Mouse (Mus musculus): ENCODE results near the gene Brms1. TPM values are rescaled to one million over a fixed set of nuclear protein-coding genes. Genes with fewer than 3 reads are reported as not detected.
"Not testable (repeated sequence)": the region's sequence is repeated elsewhere in the genome, so short reads cannot be mapped to it uniquely, and the experiment has no call there.

Brms1 gene
- 66.1 and 68.4 TPM in 2 replicates for polyA plus RNA-seq (2014; fragmentation: Nextera tagmentation; extraction: Ambion mirVana)

DNA sequence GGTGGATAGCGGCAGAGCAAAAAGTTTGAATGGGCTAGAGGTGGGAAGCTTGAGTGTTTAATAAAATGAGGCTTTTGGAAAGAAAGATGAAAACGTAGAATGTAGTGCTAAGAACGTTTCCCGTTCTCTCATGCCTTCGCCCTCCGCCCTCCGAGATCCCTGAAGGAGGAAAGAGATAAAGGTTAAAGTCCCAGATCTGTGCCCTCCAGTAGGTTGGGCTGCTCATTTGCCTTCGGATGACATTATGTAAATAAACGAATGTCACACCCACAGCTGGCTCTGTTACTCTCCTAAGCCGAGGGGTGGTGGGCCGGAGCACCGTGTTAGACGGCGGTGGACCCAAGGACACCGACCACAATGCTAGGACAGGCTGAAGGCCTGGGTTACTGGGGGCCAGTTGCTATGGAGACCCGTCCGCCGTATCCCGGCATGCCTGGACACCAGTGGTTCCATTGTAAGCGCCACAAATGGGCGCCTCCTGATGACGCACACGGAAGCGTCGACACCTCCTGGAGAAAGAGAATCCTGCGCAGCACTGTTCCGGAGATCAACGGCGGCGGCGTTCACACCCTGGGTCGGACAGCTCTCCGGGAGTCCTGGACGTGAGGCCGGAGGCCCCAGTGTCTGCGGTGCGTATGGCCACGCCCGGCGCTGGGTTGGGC, at the start of gene Brms1:
Gene Brms1, plus strand, starts transcription at position 493 of the 662 bp plus-strand sequence.
- Histone ChIP-seq H3K4me2 (peak within 1 kb of the TSS; percentile 99), H3K4me3 (ENCODE audit: low read depth, low read length) (peak within 1 kb of the TSS; percentile 92), H3K9me3 (ENCODE audit: control insufficient read depth, low read length) (no peaks in the 10 kb centered on the region), H3K4me1 (ENCODE audit: control insufficient read depth, insufficient read depth, low read length) (peaks cover 26% of the 10 kb centered on the region), H3K27ac (ENCODE audit: low read depth, low read length) (peak within 1 kb of the TSS; percentile 59; the same call in 1 of the 2 replicates), H3K9ac (ENCODE audit: low read length) (peak within 1 kb of the TSS; percentile 85), H3K27me3 (ENCODE audit: control insufficient read depth, insufficient read depth, low read length) (no peaks in the 10 kb centered on the region), H3K36me3 (ENCODE audit: control insufficient read depth, insufficient read depth, low read length) (no peaks in the 10 kb centered on the region)
- peak; percentile 99 for DNase-seq (ENCODE audit: low spot score, missing footprints)
- peak; percentile 80 for ATAC-seq (ENCODE audit: low FRiP score)
- whole genome bisulfite sequencing, result 9% methylated on average over 40 of the region's 40 CpGs

DNA sequence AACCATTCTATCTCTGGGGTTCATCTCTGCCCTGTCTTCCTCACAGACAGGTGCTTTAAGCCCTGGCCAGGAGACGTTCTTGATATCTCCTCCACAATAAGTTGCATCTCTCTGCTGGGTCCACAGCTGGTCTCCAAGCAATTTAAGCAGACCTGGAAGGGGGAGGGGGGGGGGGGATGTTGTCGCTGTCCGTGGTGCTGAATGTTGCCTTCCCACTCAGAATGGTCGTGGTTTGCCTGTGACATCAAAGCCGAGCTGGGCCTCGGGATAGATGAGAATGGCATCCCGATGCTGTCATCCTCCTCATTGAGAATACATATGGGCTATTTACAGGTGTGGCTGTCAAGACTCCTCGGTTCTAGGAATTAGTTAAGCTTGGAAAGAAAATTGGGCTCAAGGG, 48.8 kb upstream of the Brms1 start:
- H3K4me3 ChIP-seq (ENCODE audit: low read depth, low read length), result no peak overlapping the region
- H3K9me3 ChIP-seq (ENCODE audit: control insufficient read depth, low read length), result no peaks in the 10 kb centered on the region
- H3K36me3 ChIP-seq (ENCODE audit: control insufficient read depth, insufficient read depth, low read length), result no peaks in the 10 kb centered on the region
- H3K4me2 ChIP-seq, result no peak overlapping the region
- no peak overlapping the region for H3K9ac ChIP-seq (ENCODE audit: low read length)
- H3K27me3 ChIP-seq (ENCODE audit: control insufficient read depth, insufficient read depth, low read length), result peaks cover 40% of the 10 kb centered on the region
- WGBS, result 22% methylated on average over 8 of the region's 8 CpGs
- H3K27ac ChIP-seq (ENCODE audit: low read depth, low read length), result no peak overlapping the region
- peak; percentile 88 for DNase-seq (ENCODE audit: low spot score, missing footprints)
- ATAC-seq (ENCODE audit: low FRiP score), result no peak
- H3K4me1 ChIP-seq (ENCODE audit: control insufficient read depth, insufficient read depth, low read length), result peaks cover 6% of the 10 kb centered on the region

DNA sequence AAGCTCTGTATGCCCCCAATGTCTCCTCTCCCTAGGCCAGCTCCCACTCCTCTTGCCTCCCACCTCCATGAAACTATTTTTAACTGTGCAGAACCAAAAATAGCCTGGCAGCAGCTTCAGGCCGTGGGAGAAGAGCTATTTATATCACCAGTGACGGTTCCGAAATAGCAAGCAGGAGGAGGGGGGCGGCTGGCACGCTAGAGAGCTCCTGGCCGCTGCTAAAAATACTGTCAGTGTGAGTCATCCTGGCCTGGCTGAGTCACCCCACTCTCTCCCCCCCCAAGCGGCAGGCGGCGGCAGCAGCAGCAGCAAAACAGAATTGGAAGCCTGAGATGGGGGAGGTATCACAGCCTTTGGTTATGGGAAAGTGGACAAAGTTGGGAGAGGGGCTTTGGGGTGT, 48.2 kb upstream of the Brms1 start:
- DNase-seq (ENCODE audit: low spot score, missing footprints), result no peak
- Histone ChIP-seq H3K36me3 (ENCODE audit: control insufficient read depth, insufficient read depth, low read length) (no peaks in the 10 kb centered on the region), H3K9me3 (ENCODE audit: control insufficient read depth, low read length) (no peaks in the 10 kb centered on the region), H3K4me1 (ENCODE audit: control insufficient read depth, insufficient read depth, low read length) (peaks cover 6% of the 10 kb centered on the region), H3K4me3 (ENCODE audit: low read depth, low read length) (no peak overlapping the region), H3K4me2 (no peak overlapping the region), H3K27me3 (ENCODE audit: control insufficient read depth, insufficient read depth, low read length) (peaks cover 40% of the 10 kb centered on the region), H3K9ac (ENCODE audit: low read length) (no peak overlapping the region), H3K27ac (ENCODE audit: low read depth, low read length) (no peak overlapping the region)
- no peak for ATAC-seq (ENCODE audit: low FRiP score)
- WGBS, result 4% methylated on average over 9 of the region's 9 CpGs

DNA sequence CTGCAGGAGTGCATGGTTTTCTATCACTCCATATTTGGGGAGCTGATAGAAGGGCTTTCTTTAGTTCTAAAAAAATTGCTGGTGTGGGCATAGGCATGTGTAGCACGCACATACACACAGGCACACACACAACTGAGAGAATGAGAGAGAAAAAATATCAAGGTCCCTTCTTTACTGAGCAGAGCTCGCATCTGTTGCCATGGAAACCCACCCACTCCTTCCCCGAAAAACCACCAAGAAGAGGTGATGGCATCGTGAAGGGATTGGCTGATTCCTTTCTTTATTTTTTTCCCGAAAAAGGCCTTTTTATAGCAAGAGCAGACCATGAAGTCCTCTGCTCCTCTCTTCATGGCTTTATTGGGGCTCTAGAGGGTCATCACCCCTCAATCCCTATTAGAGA, 47.1 kb upstream of the Brms1 start:
- H3K9ac ChIP-seq (ENCODE audit: low read length), result no peak overlapping the region
- 62% methylated on average over 5 of the region's 5 CpGs for WGBS
- no peaks in the 10 kb centered on the region for H3K36me3 ChIP-seq (ENCODE audit: control insufficient read depth, insufficient read depth, low read length)
- H3K4me2 ChIP-seq, result no peak overlapping the region
- peaks cover 6% of the 10 kb centered on the region for H3K4me1 ChIP-seq (ENCODE audit: control insufficient read depth, insufficient read depth, low read length)
- H3K27ac ChIP-seq (ENCODE audit: low read depth, low read length), result no peak overlapping the region
- no peak for DNase-seq (ENCODE audit: low spot score, missing footprints)
- peaks cover 37% of the 10 kb centered on the region for H3K27me3 ChIP-seq (ENCODE audit: control insufficient read depth, insufficient read depth, low read length)
- H3K9me3 ChIP-seq (ENCODE audit: control insufficient read depth, low read length), result no peaks in the 10 kb centered on the region
- ATAC-seq (ENCODE audit: low FRiP score), result no peak
- no peak overlapping the region for H3K4me3 ChIP-seq (ENCODE audit: low read depth, low read length)

DNA sequence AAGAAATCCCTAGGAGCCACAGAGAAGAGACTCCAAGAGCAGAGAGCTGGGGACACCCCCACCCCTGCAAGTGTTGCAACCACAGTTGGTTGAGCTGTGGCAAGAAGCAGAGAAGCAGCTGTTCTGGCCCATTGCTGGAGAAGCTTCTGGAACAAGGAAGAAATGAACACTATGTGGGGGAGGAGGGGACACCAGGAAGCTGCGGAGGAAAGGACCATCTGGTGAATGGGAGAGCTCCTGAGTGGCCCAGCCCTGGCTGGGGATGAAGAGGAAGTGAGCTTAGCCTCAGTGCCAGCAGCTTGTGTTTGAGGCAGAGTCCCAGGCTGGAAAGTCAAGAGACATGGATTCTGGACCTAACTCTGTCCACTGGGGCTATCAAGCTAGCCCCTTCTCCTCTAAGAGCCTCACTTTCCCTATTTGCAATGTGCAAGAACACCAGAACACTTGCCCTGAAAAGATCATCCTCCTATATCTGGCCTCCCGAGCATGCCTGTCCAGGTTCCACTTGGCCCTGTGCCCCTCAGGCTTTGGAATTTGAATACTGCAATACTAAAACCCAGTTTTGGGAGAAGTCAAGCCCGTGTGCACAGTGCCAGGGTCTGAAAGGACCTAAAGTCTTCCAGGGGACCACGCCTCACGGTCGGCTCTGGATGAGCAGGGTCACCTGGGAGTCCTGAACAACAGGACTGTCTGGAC, 41.6 kb upstream of the Brms1 start:
- ATAC-seq (ENCODE audit: low FRiP score), result no peak
- Histone ChIP-seq H3K4me2 (no peak overlapping the region), H3K27ac (ENCODE audit: low read depth, low read length) (no peak overlapping the region), H3K36me3 (ENCODE audit: control insufficient read depth, insufficient read depth, low read length) (no peaks in the 10 kb centered on the region), H3K4me3 (ENCODE audit: low read depth, low read length) (no peak overlapping the region), H3K4me1 (ENCODE audit: control insufficient read depth, insufficient read depth, low read length) (peaks cover 9% of the 10 kb centered on the region), H3K27me3 (ENCODE audit: control insufficient read depth, insufficient read depth, low read length) (no peaks in the 10 kb centered on the region), H3K9ac (ENCODE audit: low read length) (no peak overlapping the region), H3K9me3 (ENCODE audit: control insufficient read depth, low read length) (no peaks in the 10 kb centered on the region)
- DNase-seq (ENCODE audit: low spot score, missing footprints), result no peak
- 74% methylated on average over 6 of the region's 6 CpGs for WGBS

DNA sequence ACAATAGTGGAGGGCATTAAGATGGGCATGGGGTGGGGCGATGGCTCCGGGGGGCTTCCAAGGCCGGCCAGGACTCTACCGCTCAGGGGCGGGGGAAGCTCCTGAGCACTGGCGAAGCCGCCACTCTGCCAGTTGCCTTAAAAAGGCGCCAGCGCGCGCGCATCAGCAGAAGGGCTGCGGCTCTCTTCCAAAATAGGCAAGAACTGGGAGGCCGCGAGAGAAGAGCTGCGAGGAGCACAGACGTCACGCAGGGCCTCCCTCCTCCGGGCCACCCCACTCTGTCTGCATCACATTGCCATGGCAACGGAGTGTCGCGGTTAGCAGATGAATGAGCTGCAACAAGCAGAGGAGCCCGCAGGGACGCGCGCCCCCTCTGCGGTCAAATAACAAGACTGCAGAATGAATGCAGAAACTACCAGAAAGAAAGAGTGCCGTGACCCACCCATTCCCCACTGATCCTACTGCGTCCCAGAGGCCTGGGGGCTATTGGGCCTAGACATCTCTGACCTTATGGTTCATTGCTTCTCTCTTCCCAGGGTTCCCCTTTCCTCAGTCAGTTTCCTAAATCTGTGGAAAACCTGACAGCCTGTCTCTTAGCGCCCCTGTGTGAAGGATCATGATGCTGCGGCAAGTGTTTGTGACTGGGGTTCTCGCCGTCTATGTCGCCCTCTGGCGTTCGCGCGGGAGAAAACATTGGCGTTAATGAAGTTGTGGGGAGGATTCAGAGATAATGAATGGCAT, 39.3 kb upstream of the Brms1 start:
- H3K4me3 ChIP-seq (ENCODE audit: low read depth, low read length), result peak overlapping the region; percentile 21; the same call in 1 of the 2 replicates
- H3K27me3 ChIP-seq (ENCODE audit: control insufficient read depth, insufficient read depth, low read length), result no peaks in the 10 kb centered on the region
- H3K27ac ChIP-seq (ENCODE audit: low read depth, low read length), result peak overlapping the region; percentile 57
- H3K4me1 ChIP-seq (ENCODE audit: control insufficient read depth, insufficient read depth, low read length), result peaks cover 9% of the 10 kb centered on the region
- H3K9ac ChIP-seq (ENCODE audit: low read length), result peak overlapping the region; percentile 47
- H3K36me3 ChIP-seq (ENCODE audit: control insufficient read depth, insufficient read depth, low read length), result no peaks in the 10 kb centered on the region
- H3K9me3 ChIP-seq (ENCODE audit: control insufficient read depth, low read length), result no peaks in the 10 kb centered on the region
- peak; percentile 98 for ATAC-seq (ENCODE audit: low FRiP score)
- peak overlapping the region; percentile 59 for H3K4me2 ChIP-seq
- peak; percentile 98 for DNase-seq (ENCODE audit: low spot score, missing footprints)
- WGBS, result under 1% methylated on average over 39 of the region's 39 CpGs

DNA sequence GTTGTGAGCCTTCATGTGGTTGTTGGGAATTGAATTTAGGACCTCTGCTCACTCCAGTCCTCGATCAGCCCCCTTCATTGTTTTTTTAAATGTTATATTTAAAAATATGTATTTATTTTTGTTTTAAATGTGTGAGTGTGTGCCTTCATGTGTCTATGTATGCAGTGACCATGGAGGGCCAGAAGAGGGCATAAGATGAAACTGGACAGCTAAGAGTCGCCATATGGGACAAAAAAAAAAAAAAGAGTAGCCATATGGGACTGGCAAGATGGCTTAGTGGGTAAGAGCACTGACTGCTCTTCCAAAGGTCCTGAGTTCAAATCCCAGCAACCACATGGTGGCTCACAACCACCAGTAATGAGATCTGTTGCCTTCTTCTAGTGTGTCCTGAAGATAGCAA, 37.5 kb upstream of the Brms1 start:
- H3K9me3 ChIP-seq (ENCODE audit: control insufficient read depth, low read length); ATAC-seq (ENCODE audit: low FRiP score); DNase-seq (ENCODE audit: low spot score, missing footprints); H3K4me3 ChIP-seq (ENCODE audit: low read depth, low read length); H3K4me2 ChIP-seq; H3K27ac ChIP-seq (ENCODE audit: low read depth, low read length); H3K9ac ChIP-seq (ENCODE audit: low read length); H3K27me3 ChIP-seq (ENCODE audit: control insufficient read depth, insufficient read depth, low read length); H3K36me3 ChIP-seq (ENCODE audit: control insufficient read depth, insufficient read depth, low read length); H3K4me1 ChIP-seq (ENCODE audit: control insufficient read depth, insufficient read depth, low read length): not testable (repeated sequence)
- 62% methylated on average over 2 of the region's 2 CpGs for WGBS

DNA sequence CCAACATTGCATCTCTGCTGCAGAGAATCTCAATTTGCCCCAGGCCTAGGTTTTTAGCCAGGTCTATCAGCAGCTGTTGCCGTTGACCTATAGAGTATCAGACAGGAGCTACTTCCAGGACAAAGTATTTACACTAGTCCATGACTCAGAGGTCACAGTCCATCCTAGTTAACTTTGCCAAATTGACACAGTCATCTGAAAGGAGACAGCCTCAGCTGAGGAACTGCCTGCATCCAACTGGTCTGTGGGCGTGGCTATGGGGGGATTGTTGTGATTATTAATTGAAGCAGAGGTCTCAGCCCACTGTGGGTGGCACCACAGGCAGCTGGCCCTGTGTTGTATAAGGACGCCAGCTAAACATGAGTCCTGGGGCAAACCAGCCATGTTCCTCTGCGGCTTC, 36.2 kb upstream of the Brms1 start:
- no peaks in the 10 kb centered on the region for H3K36me3 ChIP-seq (ENCODE audit: control insufficient read depth, insufficient read depth, low read length)
- peaks cover 9% of the 10 kb centered on the region for H3K4me1 ChIP-seq (ENCODE audit: control insufficient read depth, insufficient read depth, low read length)
- WGBS, result 73% methylated on average over 4 of the region's 4 CpGs
- no peak overlapping the region for H3K4me2 ChIP-seq
- DNase-seq (ENCODE audit: low spot score, missing footprints) (no peak), ATAC-seq (ENCODE audit: low FRiP score) (no peak)
- H3K27me3 ChIP-seq (ENCODE audit: control insufficient read depth, insufficient read depth, low read length), result no peaks in the 10 kb centered on the region
- no peaks in the 10 kb centered on the region for H3K9me3 ChIP-seq (ENCODE audit: control insufficient read depth, low read length)
- no peak overlapping the region for H3K4me3 ChIP-seq (ENCODE audit: low read depth, low read length)
- no peak overlapping the region for H3K9ac ChIP-seq (ENCODE audit: low read length)
- H3K27ac ChIP-seq (ENCODE audit: low read depth, low read length), result no peak overlapping the region

DNA sequence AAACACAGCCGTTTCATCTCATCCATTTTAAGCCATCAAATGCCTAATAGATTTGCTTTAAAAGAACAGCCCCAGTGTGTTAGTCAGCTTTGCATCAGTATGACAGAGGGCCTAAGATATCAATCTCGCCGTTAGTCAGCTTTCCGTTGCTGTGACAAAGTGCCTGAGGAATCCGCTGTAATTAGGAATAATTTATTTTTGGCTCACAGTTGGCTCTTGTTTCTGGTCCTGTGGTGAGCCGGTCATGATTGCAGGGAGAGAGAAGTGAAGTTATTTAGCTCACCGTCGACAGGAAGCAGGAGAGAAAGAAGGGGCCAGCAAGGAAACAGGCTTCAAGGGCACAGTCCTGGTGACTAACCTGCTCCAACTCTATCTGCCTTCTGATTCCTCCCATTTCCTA, 28.0 kb upstream of the Brms1 start:
- no peak for ATAC-seq (ENCODE audit: low FRiP score)

More for the DNA sequence above, 28.0 kb upstream of the Brms1 start:
- Histone ChIP-seq H3K4me3 (ENCODE audit: low read depth, low read length) (no peak overlapping the region), H3K27me3 (ENCODE audit: control insufficient read depth, insufficient read depth, low read length) (no peaks in the 10 kb centered on the region), H3K9ac (ENCODE audit: low read length) (no peak overlapping the region), H3K9me3 (ENCODE audit: control insufficient read depth, low read length) (no peaks in the 10 kb centered on the region), H3K36me3 (ENCODE audit: control insufficient read depth, insufficient read depth, low read length) (no peaks in the 10 kb centered on the region), H3K4me2 (no peak overlapping the region), H3K27ac (ENCODE audit: low read depth, low read length) (no peak overlapping the region), H3K4me1 (ENCODE audit: control insufficient read depth, insufficient read depth, low read length) (no peaks in the 10 kb centered on the region)
- WGBS, result 86% methylated on average over 8 of the region's 8 CpGs
- DNase-seq (ENCODE audit: low spot score, missing footprints), result no peak

Measured in midbrain, embryonic 11.5 days (tissue).